7 mouse cellular contexts compared by ENCODE assay signal in the genomic region with DNA sequence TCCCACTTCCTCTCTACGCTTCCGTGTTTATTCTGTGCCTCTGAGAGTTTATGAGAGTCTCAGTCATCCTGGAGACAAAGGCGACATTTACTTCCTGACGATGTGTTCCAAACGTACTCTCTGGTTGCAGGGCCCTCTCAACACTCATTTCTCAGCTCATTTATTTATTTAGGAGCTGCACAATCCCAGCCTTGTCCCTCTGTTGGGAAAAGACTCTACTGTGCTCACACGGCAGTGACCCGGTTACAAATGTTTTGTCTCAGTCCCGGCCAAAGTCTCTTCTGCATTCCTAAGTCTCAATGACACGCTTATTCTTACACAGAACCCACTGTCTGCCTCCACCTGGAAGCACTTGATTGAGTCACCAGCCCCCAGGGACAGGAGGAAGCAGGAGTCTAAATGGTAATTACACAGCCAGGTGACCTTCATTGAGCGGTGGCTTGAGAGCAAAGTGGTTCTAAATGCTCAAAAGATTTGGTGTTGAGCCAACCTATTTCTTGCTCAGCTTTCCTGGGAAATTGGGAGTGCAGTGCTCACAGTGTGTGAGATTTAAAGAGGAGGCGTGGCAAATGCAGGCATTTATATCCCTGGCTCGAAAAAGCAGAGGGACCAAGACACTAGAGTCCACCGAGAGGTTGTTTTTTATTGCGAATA.
DNase-seq lines count a peak whose midpoint lies in the region; ATAC-seq and TF ChIP-seq lines count a peak whose summit lies in the region.

No protein-coding gene starts in this region.

- H3K4me3 ChIP-seq in liver, embryonic 13.5 days (replicated peaks) = no peak overlapping the region
- no peak overlapping the region for H3K4me3 ChIP-seq in forebrain, embryonic 13.5 days
- no peak overlapping the region for H3K4me3 ChIP-seq in kidney, embryonic 14.5 days (ENCODE audit: low read length)
- no peak overlapping the region for H3K4me3 ChIP-seq in midbrain, embryonic 15.5 days
- H3K4me3 ChIP-seq in thymus, adult 2 months (ENCODE audit: control insufficient read depth, insufficient read depth, low read length) = no peak overlapping the region

- peak overlapping the region; percentile 98 for H3K27ac ChIP-seq in liver, embryonic 13.5 days
- H3K27ac ChIP-seq in forebrain, embryonic 13.5 days = no peak overlapping the region
- H3K27ac ChIP-seq in kidney, embryonic 14.5 days (ENCODE audit: low read depth, low read length) = peak overlapping the region; percentile 14; the same call in 1 of the 2 replicates
- no peak overlapping the region for H3K27ac ChIP-seq in midbrain, embryonic 15.5 days
- no peak overlapping the region for H3K27ac ChIP-seq in thymus, adult 2 months (ENCODE audit: control insufficient read depth, insufficient read depth, low read length)

- H3K36me3 ChIP-seq in liver, embryonic 13.5 days = no peaks in the 10 kb centered on the region
- H3K36me3 ChIP-seq in forebrain, embryonic 13.5 days (ENCODE audit: poor library complexity, severe bottlenecking) = no peaks in the 10 kb centered on the region
- no peaks in the 10 kb centered on the region for H3K36me3 ChIP-seq in kidney, embryonic 14.5 days (ENCODE audit: control insufficient read depth, insufficient read depth, low read length)
- no peaks in the 10 kb centered on the region for H3K36me3 ChIP-seq in midbrain, embryonic 15.5 days (replicated peaks)
- H3K36me3 ChIP-seq in thymus, adult 2 months (ENCODE audit: control insufficient read depth, insufficient read depth, low read length) = no peaks in the 10 kb centered on the region

- DNase-seq in liver, embryonic 13.5 days = no peak
- DNase-seq in liver = no peak
- no peak for DNase-seq in thymus, adult 2 months

- ATAC-seq in liver, embryonic 13.5 days (ENCODE audit: low read depth) = no peak
- peak; percentile 38; the same call in 1 of the 2 replicates for ATAC-seq in forebrain, embryonic 13.5 days
- ATAC-seq in kidney, embryonic 14.5 days (ENCODE audit: low FRiP score, low TSS enrichment) = peak; percentile 47
- ATAC-seq in midbrain, embryonic 15.5 days (replicated peaks) = peak; percentile 29; the same call in 1 of the 2 replicates
- no peak for ATAC-seq in inflammation-experienced regulatory T-cells, adult 6 months

- peak overlapping the region; percentile 68 for H3K9ac ChIP-seq in liver, embryonic 13.5 days
- H3K9ac ChIP-seq in forebrain, embryonic 13.5 days = no peak overlapping the region
- H3K9ac ChIP-seq in kidney, embryonic 14.5 days (ENCODE audit: low read depth, low read length) = no peak overlapping the region
- H3K9ac ChIP-seq in midbrain, embryonic 15.5 days = no peak overlapping the region

- no peak for TF ChIP-seq CTCF in thymus, adult 2 months (IDR thresholded peaks at IDR 0.05; ENCODE audit: borderline replicate concordance, control insufficient read depth, extremely low read depth, insufficient read depth, low read length, poor library complexity)

- peak overlapping the region; percentile 54 for H3K4me2 ChIP-seq in liver, embryonic 13.5 days
- H3K4me2 ChIP-seq in forebrain, embryonic 13.5 days = no peak overlapping the region
- no peak overlapping the region for H3K4me2 ChIP-seq in kidney, embryonic 14.5 days (replicated peaks; ENCODE audit: low read depth, low read length)
- no peak overlapping the region for H3K4me2 ChIP-seq in midbrain, embryonic 15.5 days

- peaks cover 80% of the 10 kb centered on the region for H3K4me1 ChIP-seq in liver, embryonic 13.5 days (replicated peaks)
- peaks cover 10% of the 10 kb centered on the region; the same call in 1 of the 2 replicates for H3K4me1 ChIP-seq in forebrain, embryonic 13.5 days
- H3K4me1 ChIP-seq in kidney, embryonic 14.5 days (ENCODE audit: control insufficient read depth, insufficient read depth, low read length) = peaks cover 13% of the 10 kb centered on the region; the same call in 1 of the 2 replicates
- peaks cover 5% of the 10 kb centered on the region; the same call in 1 of the 2 replicates for H3K4me1 ChIP-seq in midbrain, embryonic 15.5 days
- no peaks in the 10 kb centered on the region for H3K4me1 ChIP-seq in thymus, adult 2 months (replicated peaks; ENCODE audit: control insufficient read depth, insufficient read depth, low read length)

- H3K27me3 ChIP-seq in liver, embryonic 13.5 days = no peaks in the 10 kb centered on the region
- H3K27me3 ChIP-seq in forebrain, embryonic 13.5 days = no peaks in the 10 kb centered on the region
- H3K27me3 ChIP-seq in kidney, embryonic 14.5 days (ENCODE audit: control insufficient read depth, insufficient read depth, low read length) = no peaks in the 10 kb centered on the region
- H3K27me3 ChIP-seq in midbrain, embryonic 15.5 days (replicated peaks) = no peaks in the 10 kb centered on the region
- H3K27me3 ChIP-seq in thymus, adult 2 months (ENCODE audit: control insufficient read depth, insufficient read depth, low read length) = no peaks in the 10 kb centered on the region

- no peaks in the 10 kb centered on the region for H3K9me3 ChIP-seq in liver, embryonic 13.5 days (replicated peaks)
- H3K9me3 ChIP-seq in forebrain, embryonic 13.5 days (replicated peaks) = no peaks in the 10 kb centered on the region
- H3K9me3 ChIP-seq in kidney, embryonic 14.5 days (ENCODE audit: control insufficient read depth, low read length) = no peaks in the 10 kb centered on the region
- H3K9me3 ChIP-seq in midbrain, embryonic 15.5 days = no peaks in the 10 kb centered on the region

- no peak for TF ChIP-seq POLR2A in thymus, adult 2 months (IDR thresholded peaks at IDR 0.05; ENCODE audit: control insufficient read depth, extremely low read depth, insufficient read depth, low read length, poor library complexity)

- 64% methylated on average over 14 of the region's 14 CpGs for WGBS in liver, embryonic 13.5 days (ENCODE audit: insufficient replicate concordance)
- 66% methylated on average over 14 of the region's 14 CpGs for WGBS in forebrain, embryonic 13.5 days
- 26% methylated on average over 14 of the region's 14 CpGs for WGBS in kidney, embryonic 14.5 days
- 55% methylated on average over 14 of the region's 14 CpGs for WGBS in midbrain, embryonic 15.5 days
- WGBS in thymus, adult 2 months = 61% methylated on average over 14 of the region's 14 CpGs

Comparison
In these comparisons a context has a peak if more than half of its experiments do, and no peak if none do; other contexts are left out.
1. ATAC-seq: peak in forebrain, embryonic 13.5 days (single experiment), kidney, embryonic 14.5 days (single experiment) and midbrain, embryonic 15.5 days (single experiment); none in liver, embryonic 13.5 days (single experiment) and inflammation-experienced regulatory T-cells, adult 6 months (single experiment).
2. H3K27ac ChIP-seq: peak in liver, embryonic 13.5 days (single experiment) and kidney, embryonic 14.5 days (single experiment); none in forebrain, embryonic 13.5 days (single experiment), midbrain, embryonic 15.5 days (single experiment) and thymus, adult 2 months (single experiment).